8 mouse cellular contexts compared by ENCODE assay signal in genomic region chr19:43311125-43311524, GRCm38 (mm10).
DNase-seq lines count a peak whose midpoint lies in the region; ATAC-seq lines count a peak whose summit lies in the region.

No protein-coding gene starts in this region.

- H3K4me3 ChIP-seq in neural tube, embryonic 15.5 days (replicated peaks), result no peak overlapping the region

- H3K27ac ChIP-seq in neural tube, embryonic 15.5 days (replicated peaks), result no peak overlapping the region

- no peak overlapping the region for H3K4me2 ChIP-seq in neural tube, embryonic 15.5 days

- H3K9me3 ChIP-seq in neural tube, embryonic 15.5 days (replicated peaks), result no peaks in the 10 kb centered on the region; the same call in 1 of the 2 replicates

- peak; percentile 6 for DNase-seq in cerebellum, adult 9-10 months
- DNase-seq in cerebellum, adult 11-12 months, result no peak
- DNase-seq in neural tube, embryonic 10.5 days (ENCODE audit: extremely low spot score, low spot score), result peak; percentile 16
- DNase-seq in embryo, embryonic 10.5 days (ENCODE audit: low spot score), result peak; percentile 56
- peak; percentile 2 to 32 for DNase-seq in layer of hippocampus, adult 8-10 months (ENCODE audit: low spot score in 2 of 2)
- DNase-seq in retina, adult 2 months (ENCODE audit: low read depth, low spot score), result peak; percentile 3

- H3K27me3 ChIP-seq in neural tube, embryonic 15.5 days (replicated peaks), result no peaks in the 10 kb centered on the region

- no peaks in the 10 kb centered on the region for H3K4me1 ChIP-seq in neural tube, embryonic 15.5 days

- H3K36me3 ChIP-seq in neural tube, embryonic 15.5 days, result no peaks in the 10 kb centered on the region

- no peak for ATAC-seq in neural tube, embryonic 15.5 days (ENCODE audit: low FRiP score)
- ATAC-seq in erythroid progenitor cell, adult 5-6 weeks (replicated peaks; ENCODE audit: low FRiP score, poor library complexity, severe bottlenecking), result no peak

- no peak overlapping the region for H3K9ac ChIP-seq in neural tube, embryonic 15.5 days (replicated peaks)
